Mouse (Mus musculus): ENCODE measurements around the gene Klhl13. TPM values are rescaled to one million over a fixed set of nuclear protein-coding genes. Genes with fewer than 3 reads are reported as not detected.

The Klhl13 gene
- total RNA-seq (2014; fragmentation: Nextera tagmentation), result not detected in 2 replicates
- total RNA-seq (2017), result not detected in 2 replicates

DNA sequence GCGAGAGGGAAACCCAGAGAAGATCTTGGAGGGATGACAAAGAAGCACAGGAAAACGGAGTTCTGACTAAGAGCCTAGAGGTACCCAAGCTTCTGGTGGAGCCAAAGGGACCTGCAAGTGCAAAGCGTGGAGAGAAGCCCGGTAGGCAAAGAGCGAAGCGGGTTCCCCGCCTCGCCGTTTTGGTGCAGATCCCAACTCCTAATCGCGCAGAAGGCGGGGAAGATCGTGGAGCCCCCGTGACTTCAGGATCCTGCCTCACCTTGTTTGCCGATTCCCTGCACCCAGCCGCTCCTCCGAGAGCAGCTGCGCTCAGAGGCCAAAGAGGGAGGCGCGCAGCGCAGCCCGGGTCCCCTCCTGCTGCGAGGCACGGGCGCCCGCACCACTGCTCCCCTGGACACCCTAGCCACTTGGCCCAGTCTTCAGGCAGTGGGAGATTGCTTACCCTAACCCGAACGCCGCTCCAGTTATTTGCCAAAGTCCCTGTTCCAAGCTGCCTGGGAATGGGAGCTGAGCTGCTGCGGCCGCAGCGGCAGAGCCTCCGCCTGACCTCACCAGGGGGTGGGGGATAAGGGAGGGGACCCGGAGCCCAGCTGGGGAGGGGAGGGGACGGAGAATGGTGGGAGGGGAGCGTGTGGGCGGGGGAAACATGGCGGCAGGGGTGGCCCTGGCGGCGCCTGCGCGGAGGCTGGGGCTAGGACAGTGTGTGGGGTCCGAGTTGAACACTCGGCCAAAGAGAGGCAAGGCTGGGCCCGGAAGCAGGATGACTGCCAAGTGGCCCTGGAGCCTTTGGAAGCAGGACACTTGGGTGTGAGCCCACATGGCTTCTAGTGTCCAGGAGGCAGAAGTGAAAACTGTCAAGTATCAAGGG is at the start of gene Klhl13:
Gene Klhl13 (minus strand): TSS at position 569 of the 868 bp plus-strand sequence.
- ATAC-seq (replicated peaks; ENCODE audit: poor library complexity, severe bottlenecking), result no peak

GRCm38 (mm10) chrX:23409296-23410149 is 44.6 kb upstream of the Klhl13 start:
- ATAC-seq (replicated peaks; ENCODE audit: poor library complexity, severe bottlenecking), result no peak

DNA sequence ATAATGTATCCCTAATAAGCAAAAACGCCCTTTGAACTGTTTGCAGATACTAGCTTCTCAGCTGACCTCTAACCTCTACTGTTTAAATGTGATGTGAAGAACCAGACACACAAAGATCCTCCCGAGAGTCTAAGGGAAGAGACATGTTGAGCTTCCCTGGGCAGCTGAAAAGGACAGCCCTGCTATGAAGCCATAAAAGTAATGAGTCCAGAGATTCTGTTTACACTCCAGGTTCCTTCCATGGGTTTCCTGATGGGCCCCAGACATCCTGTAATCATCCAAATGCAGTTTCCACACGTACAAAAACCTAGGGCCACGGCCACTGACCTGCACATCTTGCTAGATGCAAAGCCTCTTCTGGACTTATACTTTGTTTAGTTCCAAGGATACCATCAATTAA is 23.8 kb upstream of the Klhl13 start:
- no peak for ATAC-seq (replicated peaks; ENCODE audit: poor library complexity, severe bottlenecking)

DNA sequence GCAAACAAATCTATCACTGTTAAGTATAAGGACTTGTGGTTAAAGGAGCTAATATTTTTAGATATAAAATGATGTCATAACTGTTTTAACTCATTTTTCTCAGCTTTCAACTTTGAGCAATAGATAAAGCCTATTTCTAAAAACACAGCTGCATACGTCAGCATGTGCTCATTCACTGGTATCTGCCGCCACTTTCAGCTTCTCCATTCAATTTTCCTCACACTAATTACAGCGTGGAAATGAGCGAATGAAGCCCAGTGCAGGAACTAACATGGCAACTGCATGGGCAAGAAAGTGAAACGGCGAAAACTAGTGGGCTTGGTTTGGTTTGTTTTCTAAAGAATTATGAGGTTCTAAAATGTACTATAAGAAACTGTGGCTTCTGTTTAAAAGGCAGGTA is 1.4 kb downstream of the Klhl13 start:
- ATAC-seq (replicated peaks; ENCODE audit: poor library complexity, severe bottlenecking), result no peak

DNA sequence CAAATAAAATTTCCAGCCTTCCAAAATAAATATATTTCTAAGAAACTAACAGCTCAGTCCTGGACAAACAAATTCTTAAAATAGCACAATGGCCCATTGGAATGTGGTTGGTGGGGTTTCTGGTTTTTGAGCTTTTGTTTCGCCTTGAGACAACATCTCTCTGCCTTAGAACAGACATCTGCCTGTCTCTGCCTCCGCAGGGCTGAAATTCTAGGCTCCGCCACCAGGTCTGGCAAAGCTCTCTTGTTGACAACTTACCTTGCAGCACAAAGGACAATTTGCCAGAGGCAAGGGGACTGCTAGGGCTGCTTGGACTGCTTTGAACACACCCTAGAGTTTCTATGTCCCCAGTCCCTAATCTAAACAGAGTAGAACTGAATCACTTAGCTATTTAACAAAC is 4.4 kb downstream of the Klhl13 start:
- no peak for ATAC-seq (replicated peaks; ENCODE audit: poor library complexity, severe bottlenecking)

DNA sequence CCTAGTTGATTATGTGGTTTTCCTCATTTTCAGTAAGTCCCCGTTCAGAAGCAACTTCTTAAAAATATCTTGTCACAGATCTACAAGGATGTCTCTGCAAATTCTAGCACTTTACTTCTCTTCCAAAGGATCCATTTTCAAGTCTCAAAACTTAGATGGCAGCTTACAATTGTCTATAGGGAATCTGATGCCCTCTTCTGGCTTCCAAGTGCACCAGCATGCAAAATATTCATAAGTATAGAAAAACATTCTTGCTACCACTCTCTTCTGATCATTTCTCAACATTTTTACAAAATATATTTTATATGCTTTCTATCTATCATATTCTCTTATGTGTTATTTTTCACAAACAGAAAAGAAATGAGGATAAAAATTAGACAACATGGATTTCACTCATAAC is 14.8 kb downstream of the Klhl13 start:
- no peak for ATAC-seq (replicated peaks; ENCODE audit: poor library complexity, severe bottlenecking)

GRCm38 (mm10) chrX:23328116-23328515 is 36.8 kb downstream of the Klhl13 start:
- ATAC-seq (replicated peaks; ENCODE audit: poor library complexity, severe bottlenecking), result no peak

DNA sequence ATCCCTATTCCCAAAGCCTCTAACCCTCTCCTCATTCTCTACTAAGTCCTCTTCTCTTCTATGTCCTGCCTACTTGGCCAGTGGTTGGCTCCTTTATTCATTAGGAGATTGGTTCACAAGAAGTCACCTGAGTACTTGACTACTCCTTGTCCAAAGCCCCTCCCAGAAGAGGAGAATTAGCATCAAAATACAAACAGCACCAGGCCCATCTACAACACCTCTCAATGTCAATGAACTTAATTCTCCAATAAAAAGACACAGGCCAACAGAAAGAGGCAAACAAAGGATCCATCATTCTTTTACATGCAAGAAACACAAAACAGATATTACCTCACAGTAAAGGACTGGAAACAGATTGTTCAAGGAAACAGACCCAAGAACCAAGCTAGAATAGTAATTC is 46.0 kb downstream of the Klhl13 start:
- no peak for ATAC-seq (replicated peaks; ENCODE audit: poor library complexity, severe bottlenecking)

- ATAC-seq (replicated peaks; ENCODE audit: poor library complexity, severe bottlenecking), result no peak
Measured at GRCm38 (mm10) chrX:23295952-23296598, 68.8 kb downstream of the Klhl13 start.

DNA sequence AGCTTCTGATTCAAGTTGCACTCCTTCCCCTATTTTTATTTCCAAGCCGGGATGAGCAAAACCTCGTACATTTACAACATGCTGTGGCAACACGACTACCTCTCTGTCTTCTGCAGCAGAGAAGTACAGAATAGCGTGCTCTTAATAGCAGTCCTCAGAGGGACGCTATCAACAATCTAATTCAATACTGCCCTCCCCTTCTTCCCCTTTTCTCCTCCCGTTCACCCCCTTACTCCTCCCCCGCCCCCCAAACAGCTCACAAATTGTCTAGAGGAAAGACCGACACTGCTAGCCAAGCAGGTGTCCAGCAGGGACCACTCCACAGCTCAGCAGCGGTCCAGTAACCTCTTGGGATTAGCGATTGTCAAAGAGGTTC is 79.5 kb downstream of the Klhl13 start:
- no peak for ATAC-seq (replicated peaks; ENCODE audit: poor library complexity, severe bottlenecking)

- ATAC-seq (replicated peaks; ENCODE audit: poor library complexity, severe bottlenecking), result no peak
Measured at GRCm38 (mm10) chrX:23284530-23285441, 80.1 kb downstream of the Klhl13 start.

- ATAC-seq (replicated peaks; ENCODE audit: poor library complexity, severe bottlenecking), result no peak
Measured at GRCm38 (mm10) chrX:23267601-23268000, 97.3 kb downstream of the Klhl13 start.

GRCm38 (mm10) chrX:23248752-23249151 is 116.1 kb downstream of the Klhl13 start:
- ATAC-seq (replicated peaks; ENCODE audit: poor library complexity, severe bottlenecking), result no peak
